Mouse (Mus musculus) forebrain, embryonic 14.5 days (tissue): ENCODE data around the gene BC035044. TPM values are rescaled to one million over a fixed set of nuclear protein-coding genes. Genes with fewer than 3 reads are reported as not detected.

Experiments used
- ATAC-seq: fragments of 200-750 bp; cut with Nextera tagmentation; 2 replicates; pipeline ENCODE4 v1.8.0; 2017; ENCODE audit warnings: mild to moderate bottlenecking, moderate library complexity
- DNase-seq: peaks from one replicate; pipeline ENCODE4 v3.0.0-alpha.2; 2015; ENCODE audit warnings: low spot score
- H3K27ac ChIP-seq: fragments of 300-500 bp; sonication (generic); 2 replicates; pipeline ENCODE4 v1.5.1; 2014; ENCODE audit warnings: low read depth, mild to moderate bottlenecking, control low read depth, low read length, moderate library complexity
- H3K27me3 ChIP-seq: fragments of 300-500 bp; sonication (generic); replicated peaks from 2 replicates; pipeline ENCODE4 v1.6.1; 2014; ENCODE audit warnings: low read length, control low read depth, mixed read lengths; ENCODE audit not compliant: control insufficient read depth, insufficient read depth
- H3K36me3 ChIP-seq: fragments of 300-500 bp; sonication (generic); 2 replicates; pipeline ENCODE4 v1.6.1; 2014; ENCODE audit warnings: low read length, control low read depth; ENCODE audit not compliant: control insufficient read depth, insufficient read depth
- H3K4me1 ChIP-seq: fragments of 300-500 bp; sonication (generic); 2 replicates; pipeline ENCODE4 v1.6.1; 2014; ENCODE audit warnings: antibody characterized with exemption, low read length, control low read depth; ENCODE audit not compliant: control insufficient read depth, insufficient read depth
- H3K4me2 ChIP-seq: fragments of 300-500 bp; sonication (generic); 2 replicates; pipeline ENCODE4 v1.6.1; 2014; ENCODE audit warnings: mild to moderate bottlenecking, control low read depth, low read length
- H3K4me3 ChIP-seq: fragments of 300-500 bp; sonication (generic); 2 replicates; pipeline ENCODE4 v1.5.1; 2014; ENCODE audit warnings: low read depth, low read length, control low read depth
- H3K9ac ChIP-seq: fragments of 300-500 bp; sonication (generic); 2 replicates; pipeline ENCODE4 v1.6.1; 2014; ENCODE audit warnings: mild to moderate bottlenecking, low read length, control low read depth, moderate library complexity
- H3K9me3 ChIP-seq: fragments of 300-500 bp; sonication (generic); replicated peaks from 2 replicates; pipeline ENCODE4 v1.6.1; 2016; ENCODE audit warnings: low read length, control low read depth, mixed read lengths; ENCODE audit not compliant: control insufficient read depth
- WGBS: fragments of 180-500 bp; shearing (Covaris S2); extraction: QIAGEN DNeasy Blood & Tissue Kit; methylation state at CpG from one replicate; pipeline ENCODE4 v1.1.7; 2014; 5-methylcytosine and 5-hydroxymethylcytosine counted together
- polyA plus RNA-seq: library from polyadenylated mRNA; unstranded; fragments of >200 nt; fragmentation: Nextera tagmentation; extraction: Ambion mirVana; gene quantifications from 2 replicates; pipeline ENCODE4 v1.2.1, GENCODE M21; 2014

Gene BC035044
- polyA plus RNA-seq, 1 experiment from 2014 or later, result 0.65 TPM

- Histone ChIP-seq H3K9me3 (no peaks in the 10 kb centered on the region), H3K36me3 (no peaks in the 10 kb centered on the region), H3K4me3 (peak overlapping the region; percentile 51), H3K4me1 (no peaks in the 10 kb centered on the region), H3K27ac (peak overlapping the region; percentile 70), H3K4me2 (peak overlapping the region; percentile 52), H3K27me3 (no peaks in the 10 kb centered on the region), H3K9ac (peak overlapping the region; percentile 70)
- DNase-seq (peak; percentile 94), ATAC-seq (peak; percentile 60)
- WGBS, result under 1% methylated on average over 49 of the region's 49 CpGs
Measured at GRCm38 (mm10) chr6:128838342-128839265, 52.3 kb downstream of the BC035044 start.

DNA sequence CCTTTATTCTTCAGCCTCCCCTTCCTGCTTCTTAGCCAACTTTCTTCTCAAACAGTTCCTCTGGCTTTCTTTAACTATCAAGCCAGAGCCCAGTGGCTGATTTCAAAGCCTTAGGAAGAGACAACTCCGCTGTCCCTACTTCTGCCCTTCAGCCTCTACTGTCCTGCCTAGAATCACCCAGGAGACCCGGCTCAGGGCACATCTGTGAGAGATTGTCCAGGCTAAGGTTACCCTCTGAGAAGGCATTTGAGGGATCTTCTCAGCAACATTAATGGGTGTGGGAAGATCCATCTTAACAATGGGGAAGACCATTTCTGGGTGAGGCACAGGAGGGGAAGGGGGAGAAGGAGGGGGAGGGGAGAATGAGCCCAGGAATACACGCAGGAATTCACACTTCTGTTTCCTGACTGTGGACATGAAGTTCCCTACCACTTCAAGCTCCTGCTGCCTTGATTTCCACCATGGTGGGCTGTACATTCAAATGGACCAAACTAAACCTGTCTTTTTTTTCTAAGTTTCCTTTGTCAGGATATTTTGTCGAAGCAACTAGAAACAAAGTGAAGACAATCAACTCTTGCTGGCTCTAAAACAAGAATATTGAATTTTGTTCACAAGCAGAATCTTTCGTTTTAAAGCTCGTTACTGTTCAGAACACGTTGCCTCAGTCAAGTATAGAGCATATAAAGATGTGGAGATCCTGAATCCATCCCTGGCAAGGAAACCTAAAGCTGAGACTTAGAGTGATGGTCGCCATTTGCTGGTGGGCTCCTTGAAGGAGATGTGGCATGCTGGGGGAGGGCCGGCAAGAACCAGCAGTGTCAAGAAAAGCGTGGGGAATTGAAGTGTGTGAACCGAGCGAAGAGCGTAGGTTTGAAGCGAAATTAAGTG lies 53.2 kb downstream of the BC035044 start:
- Histone ChIP-seq H3K9me3 (no peaks in the 10 kb centered on the region), H3K9ac (peak overlapping the region; percentile 56), H3K4me3 (peak overlapping the region; percentile 51), H3K4me2 (peak overlapping the region; percentile 52), H3K27ac (peak overlapping the region; percentile 70), H3K36me3 (no peaks in the 10 kb centered on the region), H3K4me1 (no peaks in the 10 kb centered on the region), H3K27me3 (no peaks in the 10 kb centered on the region)
- DNase-seq, result peak; percentile 70
- peak; percentile 38 for ATAC-seq
- WGBS, result 2% methylated on average over 14 of the region's 14 CpGs

DNA sequence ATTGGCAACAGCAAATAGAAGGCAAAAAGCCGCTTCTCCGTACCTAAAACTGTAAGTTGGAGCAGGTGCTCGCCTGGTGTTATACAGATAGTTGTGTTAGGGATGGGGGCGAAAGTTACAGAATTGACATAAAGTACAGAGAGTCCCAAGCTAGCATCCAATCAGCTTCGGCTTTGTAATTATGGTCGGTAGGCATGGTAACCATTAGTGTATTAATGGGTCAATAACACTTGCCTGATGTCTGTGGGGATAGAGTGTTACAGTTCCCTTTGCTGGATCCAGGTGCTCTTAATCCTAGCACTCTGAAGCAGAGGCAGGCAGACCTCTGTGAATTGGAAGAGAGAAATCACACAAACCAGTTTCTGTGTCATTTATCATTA lies 54.0 kb downstream of the BC035044 start:
- H3K27me3 ChIP-seq, result no peaks in the 10 kb centered on the region
- no peaks in the 10 kb centered on the region for H3K36me3 ChIP-seq
- ATAC-seq, result no peak
- no peak overlapping the region for H3K9ac ChIP-seq
- no peak for DNase-seq
- H3K27ac ChIP-seq, result no peak overlapping the region
- no peaks in the 10 kb centered on the region for H3K4me1 ChIP-seq
- 82% methylated on average over 6 of the region's 6 CpGs for WGBS
- H3K4me3 ChIP-seq, result peak overlapping the region; percentile 51
- H3K9me3 ChIP-seq, result no peaks in the 10 kb centered on the region
- peak overlapping the region; percentile 52 for H3K4me2 ChIP-seq

DNA sequence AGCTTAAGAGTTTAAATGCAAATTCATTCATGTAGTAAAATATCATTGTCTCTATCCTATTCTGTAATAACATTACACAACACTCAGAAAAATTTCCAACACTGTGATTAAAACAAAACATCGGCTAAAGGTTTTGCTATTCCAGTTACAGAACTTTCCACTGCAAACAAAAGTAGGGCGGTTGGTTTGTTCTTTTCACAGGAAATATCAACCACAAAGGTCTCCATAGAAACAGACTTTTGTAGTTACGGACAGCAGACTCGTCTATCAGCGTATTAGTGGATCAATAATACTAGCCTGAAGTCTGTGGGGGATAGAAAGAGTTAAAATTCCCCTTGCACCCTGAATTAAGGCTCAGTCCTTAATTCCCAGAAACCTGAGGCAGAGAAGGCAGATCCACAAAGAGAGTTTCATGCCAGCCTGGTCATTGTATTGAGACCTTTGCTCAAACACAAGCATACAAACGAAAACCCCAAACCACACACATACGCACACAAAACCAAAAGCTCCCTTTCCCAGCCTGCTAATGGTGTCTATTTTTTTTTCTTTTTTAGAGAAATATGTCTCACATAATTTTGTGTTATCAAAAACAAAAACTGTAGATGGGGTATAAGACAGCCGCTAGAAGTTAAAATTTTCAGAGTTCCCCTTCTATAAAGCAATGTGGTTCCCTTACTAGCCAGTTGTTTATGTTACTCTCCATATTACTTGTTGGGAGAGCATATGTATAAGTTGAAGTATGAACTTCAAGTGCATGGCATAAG lies 54.6 kb downstream of the BC035044 start:
- DNase-seq (no peak), ATAC-seq (no peak)
- Histone ChIP-seq H3K36me3 (no peaks in the 10 kb centered on the region), H3K27ac (no peak overlapping the region), H3K4me2 (no peak overlapping the region), H3K27me3 (no peaks in the 10 kb centered on the region), H3K9ac (no peak overlapping the region), H3K9me3 (no peaks in the 10 kb centered on the region), H3K4me3 (no peak overlapping the region), H3K4me1 (no peaks in the 10 kb centered on the region)
- WGBS, result 75% methylated on average over 8 of the region's 8 CpGs

GRCm38 (mm10) chr6:128835571-128835970 lies 55.4 kb downstream of the BC035044 start:
- no peak overlapping the region for H3K27ac ChIP-seq
- no peaks in the 10 kb centered on the region for H3K36me3 ChIP-seq
- no peaks in the 10 kb centered on the region for H3K4me1 ChIP-seq
- H3K4me3 ChIP-seq, result no peak overlapping the region
- no peaks in the 10 kb centered on the region for H3K9me3 ChIP-seq
- 96% methylated on average over 4 of the region's 4 CpGs for WGBS
- H3K4me2 ChIP-seq, result no peak overlapping the region
- ATAC-seq (no peak), DNase-seq (no peak)
- H3K27me3 ChIP-seq, result no peaks in the 10 kb centered on the region
- H3K9ac ChIP-seq, result no peak overlapping the region

GRCm38 (mm10) chr6:128833046-128833445 lies 57.9 kb downstream of the BC035044 start:
- H3K27me3 ChIP-seq, result no peaks in the 10 kb centered on the region
- H3K9me3 ChIP-seq, result no peaks in the 10 kb centered on the region
- 87% methylated on average over 10 of the region's 10 CpGs for WGBS
- H3K36me3 ChIP-seq, result no peaks in the 10 kb centered on the region
- no peak overlapping the region for H3K9ac ChIP-seq
- H3K27ac ChIP-seq, result no peak overlapping the region
- ATAC-seq, result no peak
- no peak overlapping the region for H3K4me3 ChIP-seq
- H3K4me1 ChIP-seq, result no peaks in the 10 kb centered on the region
- no peak for DNase-seq
- no peak overlapping the region for H3K4me2 ChIP-seq

GRCm38 (mm10) chr6:128829837-128830236 lies 61.1 kb downstream of the BC035044 start:
- no peak for DNase-seq
- no peaks in the 10 kb centered on the region for H3K9me3 ChIP-seq
- no peak overlapping the region for H3K4me2 ChIP-seq
- no peak overlapping the region for H3K27ac ChIP-seq
- ATAC-seq, result no peak
- no peaks in the 10 kb centered on the region for H3K36me3 ChIP-seq
- H3K4me3 ChIP-seq, result no peak overlapping the region
- H3K27me3 ChIP-seq, result no peaks in the 10 kb centered on the region
- H3K4me1 ChIP-seq, result no peaks in the 10 kb centered on the region
- no peak overlapping the region for H3K9ac ChIP-seq
- 70% methylated on average over 4 of the region's 4 CpGs for WGBS

DNA sequence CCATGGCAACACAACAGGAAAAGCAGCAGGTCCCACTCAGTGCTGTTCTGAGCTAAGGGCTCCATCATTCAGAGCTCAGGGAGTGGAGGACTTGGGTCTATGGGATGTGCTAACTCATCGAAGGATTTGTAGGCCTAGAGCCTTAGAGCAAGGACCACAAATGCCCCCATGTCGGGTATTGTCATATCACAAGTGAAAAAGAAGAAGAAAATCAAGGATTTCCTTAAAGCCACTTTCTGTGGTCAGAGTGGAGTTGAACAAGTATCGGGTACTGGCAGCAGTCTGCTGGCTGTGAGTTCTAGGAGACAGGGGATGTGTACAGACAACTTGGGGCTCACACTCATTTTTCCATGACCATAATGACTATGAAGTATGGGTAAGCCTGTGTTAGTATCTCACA lies 64.1 kb downstream of the BC035044 start:
- H3K4me3 ChIP-seq, result no peak overlapping the region
- no peaks in the 10 kb centered on the region for H3K9me3 ChIP-seq
- no peaks in the 10 kb centered on the region for H3K27me3 ChIP-seq
- H3K9ac ChIP-seq, result no peak overlapping the region
- H3K4me1 ChIP-seq, result no peaks in the 10 kb centered on the region
- 84% methylated on average over 3 of the region's 3 CpGs for WGBS
- no peak overlapping the region for H3K27ac ChIP-seq
- H3K36me3 ChIP-seq, result no peaks in the 10 kb centered on the region
- ATAC-seq (no peak), DNase-seq (no peak)
- H3K4me2 ChIP-seq, result no peak overlapping the region
